Mouse (Mus musculus) megakaryocyte, embryonic 14.5 days (primary cell): ENCODE results near the gene Fgd3. TPM values are rescaled to one million over a fixed set of nuclear protein-coding genes. Genes with fewer than 3 reads are reported as not detected.

ENCODE experiments used
- H3K27me3 ChIP-seq: replicated peaks from 2 replicates; pipeline ENCODE3; 2012; ENCODE audit warnings: inconsistent platforms
- H3K36me3 ChIP-seq: replicated peaks from 2 replicates; pipeline ENCODE3; 2012; ENCODE audit warnings: low read length, inconsistent platforms, mixed read lengths
- H3K4me1 ChIP-seq: 2 replicates; pipeline ENCODE4 v1.6.1; 2012; ENCODE audit warnings: inconsistent platforms
- H3K4me3 ChIP-seq: replicated peaks from 2 replicates; pipeline ENCODE3; 2012; ENCODE audit warnings: moderate library complexity, mild to moderate bottlenecking, inconsistent platforms
- H3K9me3 ChIP-seq: 2 replicates; pipeline ENCODE4 v1.6.1; 2012; ENCODE audit warnings: inconsistent platforms
- FLI1 ChIP-seq: IDR thresholded peaks from 2 replicates; pipeline ENCODE4 v1.6.1; 2012; ENCODE audit warnings: low read length, inconsistent platforms, mixed read lengths
- GATA1 ChIP-seq: IDR thresholded peaks from 3 replicates; pipeline ENCODE4 v1.6.1; 2012; ENCODE audit warnings: mixed read lengths, low read length, inconsistent platforms, borderline replicate concordance
- polyA plus RNA-seq: library from polyadenylated mRNA; stranded (reverse); fragments of >175 nt; gene quantifications from 2 replicates; pipeline ENCODE4 v1.2.3, GENCODE M21; 2012; ENCODE audit warnings: low replicate concordance; ENCODE audit not compliant: insufficient read depth

Gene Fgd3
- polyA plus RNA-seq, 1 experiment: 10.4 TPM

DNA sequence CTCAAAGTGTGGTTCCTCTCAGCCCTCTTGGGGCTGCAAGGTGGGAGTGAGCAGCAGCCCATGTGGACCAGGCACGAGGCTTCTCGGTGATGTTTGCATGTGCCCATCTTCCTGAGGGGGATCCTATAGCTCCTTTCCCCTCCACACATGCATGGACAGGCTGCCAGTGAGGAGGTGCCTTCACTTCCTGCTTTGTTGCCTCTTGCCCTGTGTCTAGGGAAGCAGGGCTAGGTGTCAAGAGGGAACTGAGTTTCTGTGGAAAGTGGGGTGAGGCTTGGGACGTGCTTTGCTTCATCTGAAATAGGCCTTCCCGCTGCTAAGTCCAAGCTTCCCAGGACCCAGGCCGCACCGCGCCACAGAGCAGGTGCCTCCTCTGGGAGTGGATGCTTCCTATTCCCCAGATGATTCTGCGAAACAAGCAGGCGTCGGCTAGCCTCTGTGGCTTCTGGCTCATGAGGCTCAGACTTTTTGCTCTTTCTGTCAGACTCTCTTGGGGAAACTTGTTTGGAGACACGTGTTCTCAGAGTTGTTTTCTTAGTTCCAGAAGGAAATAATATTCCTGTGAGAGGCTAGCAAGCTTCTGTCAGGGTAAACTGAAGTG is 35.5 kb upstream of the Fgd3 start:
- Histone ChIP-seq H3K36me3 (peaks cover 73% of the 10 kb centered on the region), H3K4me3 (peak overlapping the region; percentile 57), H3K9me3 (no peaks in the 10 kb centered on the region), H3K27me3 (no peaks in the 10 kb centered on the region), H3K4me1 (peaks cover 98% of the 10 kb centered on the region)
- no peak for TF ChIP-seq FLI1
- TF ChIP-seq GATA1: no peak

DNA sequence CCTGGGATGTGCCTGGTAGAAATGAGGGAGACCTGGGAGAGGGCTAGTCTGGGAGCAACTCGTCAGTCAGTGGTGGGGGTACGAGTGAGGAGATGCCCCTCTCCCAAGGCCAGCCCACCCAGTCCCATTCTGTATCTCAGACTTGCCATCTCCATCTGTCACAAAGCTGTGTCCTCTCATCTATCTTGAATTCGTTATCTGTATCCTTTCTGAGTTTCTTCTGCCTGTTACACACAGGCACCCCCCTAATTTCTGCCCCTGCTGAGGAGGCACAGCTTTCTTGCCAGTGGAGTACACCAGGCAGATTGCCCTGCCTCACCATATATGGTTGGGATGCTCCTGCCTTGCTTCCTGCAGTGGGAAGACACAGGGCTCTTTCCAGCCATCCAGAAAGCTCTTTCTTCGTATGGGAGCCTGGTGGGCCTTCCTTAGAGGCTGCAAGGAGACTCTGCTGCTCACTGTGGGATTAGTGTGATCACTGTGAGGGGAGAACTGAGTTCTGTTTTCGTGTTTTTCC is 33.9 kb upstream of the Fgd3 start:
- Histone ChIP-seq H3K4me3 (no peak overlapping the region), H3K36me3 (peaks cover 80% of the 10 kb centered on the region), H3K4me1 (peaks cover 100% of the 10 kb centered on the region), H3K27me3 (no peaks in the 10 kb centered on the region), H3K9me3 (no peaks in the 10 kb centered on the region)
- TF ChIP-seq FLI1 (no peak), GATA1 (no peak)

DNA sequence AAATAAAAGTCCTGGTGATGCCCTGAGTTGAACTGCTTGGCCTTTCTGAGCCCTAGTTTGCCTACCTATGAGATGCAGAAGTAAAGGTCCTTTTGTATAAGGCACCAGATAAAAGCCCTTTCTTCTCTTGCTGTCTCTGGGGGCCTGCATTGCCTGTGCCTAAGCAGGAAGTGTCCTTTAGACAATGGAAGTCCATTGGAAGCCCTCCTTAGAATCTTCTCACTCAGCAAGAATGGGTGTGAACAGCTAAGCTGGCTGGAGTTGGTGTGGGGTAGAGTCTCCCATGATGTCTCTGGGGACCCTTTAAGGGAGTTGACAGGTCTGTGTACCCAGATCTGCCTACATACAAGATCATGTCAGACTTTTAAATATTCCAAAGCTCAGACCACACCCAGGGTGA is 33.3 kb upstream of the Fgd3 start:
- Histone ChIP-seq H3K27me3 (no peaks in the 10 kb centered on the region), H3K9me3 (no peaks in the 10 kb centered on the region), H3K4me1 (peaks cover 100% of the 10 kb centered on the region), H3K36me3 (peaks cover 74% of the 10 kb centered on the region), H3K4me3 (no peak overlapping the region)
- TF ChIP-seq GATA1 (no peak), FLI1 (no peak)

GRCm38 (mm10) chr13:49352581-49353159 is 32.6 kb upstream of the Fgd3 start:
- Histone ChIP-seq H3K27me3 (no peaks in the 10 kb centered on the region), H3K36me3 (peaks cover 74% of the 10 kb centered on the region), H3K4me1 (peaks cover 100% of the 10 kb centered on the region), H3K4me3 (peak overlapping the region; percentile 64), H3K9me3 (no peaks in the 10 kb centered on the region)
- TF ChIP-seq FLI1: no peak
- TF ChIP-seq GATA1: no peak

DNA sequence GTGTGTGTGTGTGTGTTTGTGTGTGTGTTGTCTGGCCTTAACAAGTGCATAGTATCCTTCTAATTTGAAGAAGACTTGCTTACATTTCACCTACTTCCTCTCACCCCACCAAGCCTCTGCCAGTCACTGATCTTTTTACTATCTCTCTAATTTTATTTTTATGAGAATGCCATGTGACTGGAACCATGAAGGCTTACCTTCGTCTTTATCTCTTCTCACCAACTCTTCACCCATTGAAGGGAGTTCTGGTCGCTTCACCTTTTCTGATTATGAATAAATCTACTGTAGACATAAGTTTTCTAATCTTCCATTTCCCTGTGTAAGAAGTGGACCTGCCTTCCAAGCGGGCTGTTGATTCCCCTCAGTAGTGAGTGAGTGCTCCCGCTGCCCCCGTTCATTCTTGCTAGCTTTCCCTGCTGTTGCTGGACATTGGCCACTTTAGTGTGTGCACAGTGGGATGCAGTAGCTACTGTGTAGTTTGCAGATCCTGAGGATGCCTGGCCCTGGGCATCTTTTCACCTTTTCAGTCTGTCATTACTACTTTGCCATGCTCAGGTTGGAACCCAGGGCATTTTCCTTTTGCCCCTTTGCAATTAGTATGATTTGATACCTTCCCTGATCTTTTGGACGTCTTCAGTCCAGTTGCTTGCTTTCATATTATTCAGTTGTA is 29.9 kb upstream of the Fgd3 start:
- no peak for TF ChIP-seq FLI1
- TF ChIP-seq GATA1: no peak

GRCm38 (mm10) chr13:49349335-49349734 is 29.2 kb upstream of the Fgd3 start:
- TF ChIP-seq GATA1: no peak
- no peaks in the 10 kb centered on the region for H3K27me3 ChIP-seq
- peaks cover 99% of the 10 kb centered on the region for H3K4me1 ChIP-seq
- H3K36me3 ChIP-seq: peaks cover 77% of the 10 kb centered on the region
- no peaks in the 10 kb centered on the region for H3K9me3 ChIP-seq
- H3K4me3 ChIP-seq: peak overlapping the region; percentile 69

More for the DNA sequence above, 29.9 kb upstream of the Fgd3 start:
- Histone ChIP-seq H3K4me1 (peaks cover 99% of the 10 kb centered on the region), H3K36me3 (peaks cover 74% of the 10 kb centered on the region), H3K4me3 (no peak overlapping the region), H3K9me3 (no peaks in the 10 kb centered on the region), H3K27me3 (no peaks in the 10 kb centered on the region)

GRCm38 (mm10) chr13:49348522-49348921 is 28.4 kb upstream of the Fgd3 start:
- no peaks in the 10 kb centered on the region for H3K27me3 ChIP-seq
- H3K9me3 ChIP-seq: no peaks in the 10 kb centered on the region
- H3K4me3 ChIP-seq: peak overlapping the region; percentile 21
- H3K36me3 ChIP-seq: peaks cover 77% of the 10 kb centered on the region
- TF ChIP-seq GATA1: no peak
- TF ChIP-seq FLI1: no peak
- peaks cover 99% of the 10 kb centered on the region for H3K4me1 ChIP-seq

DNA sequence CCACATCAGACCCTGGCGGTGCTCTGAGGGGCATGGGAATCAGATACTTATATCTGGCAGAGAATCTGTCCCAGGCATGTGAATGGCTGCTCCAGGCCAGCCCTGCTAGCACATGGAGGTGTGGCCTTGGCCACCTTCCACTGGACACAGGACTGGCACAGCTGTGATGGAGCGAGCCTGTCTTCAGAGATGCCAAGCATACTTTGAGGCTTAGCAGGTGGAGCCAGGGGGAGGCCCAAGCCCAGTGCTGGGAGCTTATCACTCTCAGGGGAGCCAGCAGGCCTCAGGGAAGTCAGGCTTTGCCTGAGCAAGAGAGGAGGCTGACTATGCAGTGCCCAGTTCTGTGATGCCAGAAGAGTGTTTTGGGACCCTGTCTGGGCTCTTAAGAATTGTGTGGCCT is 25.4 kb upstream of the Fgd3 start:
- peaks cover 56% of the 10 kb centered on the region for H3K36me3 ChIP-seq
- H3K4me1 ChIP-seq: peaks cover 91% of the 10 kb centered on the region
- H3K9me3 ChIP-seq: no peaks in the 10 kb centered on the region
- no peaks in the 10 kb centered on the region for H3K27me3 ChIP-seq
- TF ChIP-seq FLI1: no peak
- no peak for TF ChIP-seq GATA1
- peak overlapping the region; percentile 94 for H3K4me3 ChIP-seq

GRCm38 (mm10) chr13:49344567-49344966 is 24.5 kb upstream of the Fgd3 start:
- H3K36me3 ChIP-seq: peaks cover 51% of the 10 kb centered on the region
- TF ChIP-seq FLI1 (no peak), GATA1 (no peak)
- no peaks in the 10 kb centered on the region for H3K9me3 ChIP-seq
- peaks cover 91% of the 10 kb centered on the region for H3K4me1 ChIP-seq
- H3K4me3 ChIP-seq: peak overlapping the region; percentile 94
- no peaks in the 10 kb centered on the region for H3K27me3 ChIP-seq

DNA sequence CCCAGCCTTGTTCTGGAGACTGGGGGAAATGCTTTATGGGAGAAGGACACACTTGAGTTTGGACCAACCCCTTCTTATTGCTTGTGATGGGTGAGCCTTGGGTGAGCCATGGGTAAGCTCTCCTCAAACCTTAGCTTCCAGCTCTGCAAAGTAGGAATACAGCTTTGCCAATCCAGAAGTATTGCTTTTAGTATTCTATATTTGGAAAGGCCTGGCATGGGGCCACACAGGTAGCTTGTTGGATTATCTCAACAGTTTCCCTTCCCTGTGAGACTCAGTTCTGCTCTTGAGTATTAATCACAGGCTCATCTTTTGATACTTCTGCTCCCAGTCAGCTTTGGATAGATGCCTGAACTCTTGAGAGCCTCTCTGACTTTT is 22.6 kb upstream of the Fgd3 start:
- Histone ChIP-seq H3K4me3 (peak overlapping the region; percentile 94), H3K9me3 (no peaks in the 10 kb centered on the region), H3K27me3 (no peaks in the 10 kb centered on the region), H3K36me3 (peaks cover 39% of the 10 kb centered on the region), H3K4me1 (peaks cover 91% of the 10 kb centered on the region)
- TF ChIP-seq GATA1 (no peak), FLI1 (no peak)
